Mouse (Mus musculus): Measurements from ENCODE around the gene Olfr584. TPM values are rescaled to one million over a fixed set of nuclear protein-coding genes. Genes with fewer than 3 reads are reported as not detected.

Olfr584 gene
- polyA plus RNA-seq (2014; fragmentation: Nextera tagmentation; extraction: Ambion mirVana): not detected in 2 replicates

- Histone ChIP-seq H3K4me2 (ENCODE audit: low read depth, low read length) (no peak within 1 kb of the TSS), H3K27ac (replicated peaks; ENCODE audit: low read depth, low read length) (no peak within 1 kb of the TSS), H3K9ac (replicated peaks; ENCODE audit: low read length) (no peak within 1 kb of the TSS), H3K9me3 (replicated peaks; ENCODE audit: control insufficient read depth, low read length) (no peaks in the 10 kb centered on the region), H3K4me3 (ENCODE audit: low read depth, low read length) (no peak within 1 kb of the TSS), H3K4me1 (ENCODE audit: control insufficient read depth, insufficient read depth, low read length) (no peaks in the 10 kb centered on the region), H3K27me3 (ENCODE audit: control insufficient read depth, insufficient read depth, low read length) (no peaks in the 10 kb centered on the region), H3K36me3 (replicated peaks; ENCODE audit: control insufficient read depth, insufficient read depth, low read depth, low read length) (no peaks in the 10 kb centered on the region)
- ATAC-seq (replicated peaks; ENCODE audit: insufficient number of reproducible peaks, low FRiP score, low TSS enrichment, low read depth): no peak
- no peak for DNase-seq (ENCODE audit: low spot score)
- 88% methylated on average over 1 of the region's 1 CpGs for WGBS
Observed at GRCm38 (mm10) chr7:103081585-103081984, at the start of gene Olfr584. TSS of gene Olfr584 (plus strand) at chr7:103081885.

DNA sequence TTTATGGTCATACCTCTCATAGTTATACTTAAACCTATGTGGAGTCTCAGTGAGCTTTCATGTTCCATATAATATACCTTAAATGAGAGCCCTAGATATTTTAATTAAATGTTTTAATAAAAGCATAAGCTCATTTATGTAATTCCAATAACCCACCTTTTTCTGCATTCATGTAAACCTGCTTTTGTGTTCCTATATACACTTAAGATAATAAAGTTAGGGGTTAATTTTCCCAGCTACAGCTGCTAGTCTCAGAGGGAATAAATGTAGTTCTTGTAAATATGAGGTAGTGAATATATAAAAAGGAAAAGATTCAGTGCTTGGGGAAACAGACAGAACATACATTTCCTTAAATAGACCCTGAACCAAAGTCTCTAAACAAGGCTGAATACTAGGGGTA, 44.0 kb upstream of the Olfr584 start, which contains the start of gene Olfr582:
Gene Olfr582, plus strand, starts transcription at position 301 of the 400 bp plus-strand sequence.
- Histone ChIP-seq H3K9me3 (replicated peaks; ENCODE audit: control insufficient read depth, low read length) (no peaks in the 10 kb centered on the region), H3K9ac (replicated peaks; ENCODE audit: low read length) (no peak within 1 kb of the TSS), H3K36me3 (replicated peaks; ENCODE audit: control insufficient read depth, insufficient read depth, low read depth, low read length) (no peaks in the 10 kb centered on the region), H3K27me3 (ENCODE audit: control insufficient read depth, insufficient read depth, low read length) (no peaks in the 10 kb centered on the region), H3K4me1 (ENCODE audit: control insufficient read depth, insufficient read depth, low read length) (no peaks in the 10 kb centered on the region), H3K4me3 (ENCODE audit: low read depth, low read length) (no peak within 1 kb of the TSS), H3K27ac (replicated peaks; ENCODE audit: low read depth, low read length) (no peak within 1 kb of the TSS), H3K4me2 (ENCODE audit: low read depth, low read length) (no peak within 1 kb of the TSS)
- DNase-seq (ENCODE audit: low spot score) (no peak), ATAC-seq (replicated peaks; ENCODE audit: insufficient number of reproducible peaks, low FRiP score, low TSS enrichment, low read depth) (no peak)

- ATAC-seq (replicated peaks; ENCODE audit: insufficient number of reproducible peaks, low FRiP score, low TSS enrichment, low read depth): no peak
- no peaks in the 10 kb centered on the region for H3K36me3 ChIP-seq (replicated peaks; ENCODE audit: control insufficient read depth, insufficient read depth, low read depth, low read length)
- H3K4me3 ChIP-seq (ENCODE audit: low read depth, low read length): no peak within 1 kb of the TSS
- WGBS: 83% methylated on average over 1 of the region's 1 CpGs
- no peak for DNase-seq (ENCODE audit: low spot score)
- no peak within 1 kb of the TSS for H3K27ac ChIP-seq (replicated peaks; ENCODE audit: low read depth, low read length)
- H3K9me3 ChIP-seq (replicated peaks; ENCODE audit: control insufficient read depth, low read length): no peaks in the 10 kb centered on the region
- H3K27me3 ChIP-seq (ENCODE audit: control insufficient read depth, insufficient read depth, low read length): no peaks in the 10 kb centered on the region
- H3K4me2 ChIP-seq (ENCODE audit: low read depth, low read length): no peak within 1 kb of the TSS
- H3K9ac ChIP-seq (replicated peaks; ENCODE audit: low read length): no peak within 1 kb of the TSS
- H3K4me1 ChIP-seq (ENCODE audit: control insufficient read depth, insufficient read depth, low read length): no peaks in the 10 kb centered on the region
Observed at GRCm38 (mm10) chr7:103051000-103051399, 30.7 kb upstream of the Olfr584 start, which contains the start of gene Olfr583. TSS of gene Olfr583 (plus strand) at chr7:103051300.

- Histone ChIP-seq H3K4me3 (ENCODE audit: low read depth, low read length) (no peak within 1 kb of the TSS), H3K4me1 (ENCODE audit: control insufficient read depth, insufficient read depth, low read length) (no peaks in the 10 kb centered on the region), H3K4me2 (ENCODE audit: low read depth, low read length) (no peak within 1 kb of the TSS), H3K36me3 (replicated peaks; ENCODE audit: control insufficient read depth, insufficient read depth, low read depth, low read length) (no peaks in the 10 kb centered on the region), H3K27me3 (ENCODE audit: control insufficient read depth, insufficient read depth, low read length) (no peaks in the 10 kb centered on the region), H3K9me3 (replicated peaks; ENCODE audit: control insufficient read depth, low read length) (no peaks in the 10 kb centered on the region), H3K27ac (replicated peaks; ENCODE audit: low read depth, low read length) (no peak within 1 kb of the TSS), H3K9ac (replicated peaks; ENCODE audit: low read length) (no peak within 1 kb of the TSS)
- ATAC-seq (replicated peaks; ENCODE audit: insufficient number of reproducible peaks, low FRiP score, low TSS enrichment, low read depth) (no peak), DNase-seq (ENCODE audit: low spot score) (no peak)
- 86% methylated on average over 1 of the region's 1 CpGs for WGBS
Observed at GRCm38 (mm10) chr7:103097420-103097819, 15.7 kb downstream of the Olfr584 start, which contains the start of gene Olfr585. TSS of gene Olfr585 (plus strand) at chr7:103097720.

- DNase-seq (ENCODE audit: low spot score): no peak
- Histone ChIP-seq H3K4me1 (ENCODE audit: control insufficient read depth, insufficient read depth, low read length) (no peaks in the 10 kb centered on the region), H3K9me3 (replicated peaks; ENCODE audit: control insufficient read depth, low read length) (no peaks in the 10 kb centered on the region), H3K27ac (replicated peaks; ENCODE audit: low read depth, low read length) (no peak overlapping the region), H3K4me2 (ENCODE audit: low read depth, low read length) (no peak overlapping the region), H3K4me3 (ENCODE audit: low read depth, low read length) (no peak overlapping the region), H3K9ac (replicated peaks; ENCODE audit: low read length) (no peak overlapping the region), H3K27me3 (ENCODE audit: control insufficient read depth, insufficient read depth, low read length) (no peaks in the 10 kb centered on the region), H3K36me3 (replicated peaks; ENCODE audit: control insufficient read depth, insufficient read depth, low read depth, low read length) (no peaks in the 10 kb centered on the region)
- ATAC-seq (replicated peaks; ENCODE audit: insufficient number of reproducible peaks, low FRiP score, low TSS enrichment, low read depth): no peak
- WGBS: 47% methylated on average over 3 of the region's 3 CpGs
Observed at GRCm38 (mm10) chr7:103119406-103119805, 37.7 kb downstream of the Olfr584 start.

DNA sequence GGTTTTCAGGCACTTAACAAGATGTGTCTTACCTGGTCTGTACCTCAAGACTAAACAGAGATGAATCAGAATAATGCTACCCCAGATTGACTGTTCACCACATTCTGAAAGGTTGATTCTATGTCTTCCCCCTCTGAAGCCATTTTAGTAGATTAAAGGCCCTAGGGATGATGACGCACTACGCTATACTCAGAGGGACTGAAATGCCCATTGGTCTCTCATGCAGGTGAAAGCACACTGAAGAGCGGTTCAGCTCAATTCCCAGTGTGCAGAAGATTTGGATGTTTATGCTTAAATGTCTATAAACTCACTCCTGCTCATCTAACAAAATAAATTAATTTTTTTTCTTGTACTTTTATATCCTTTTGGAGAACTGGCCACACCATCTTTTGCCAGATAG, 43.9 kb downstream of the Olfr584 start, which contains the start of gene Olfr586:
Gene Olfr586, minus strand, starts transcription at position 101 of the 400 bp plus-strand sequence.
- H3K27me3 ChIP-seq (ENCODE audit: control insufficient read depth, insufficient read depth, low read length): no peaks in the 10 kb centered on the region
- H3K9ac ChIP-seq (replicated peaks; ENCODE audit: low read length): no peak within 1 kb of the TSS
- DNase-seq (ENCODE audit: low spot score): no peak
- H3K9me3 ChIP-seq (replicated peaks; ENCODE audit: control insufficient read depth, low read length): no peaks in the 10 kb centered on the region
- no peaks in the 10 kb centered on the region for H3K36me3 ChIP-seq (replicated peaks; ENCODE audit: control insufficient read depth, insufficient read depth, low read depth, low read length)
- H3K4me2 ChIP-seq (ENCODE audit: low read depth, low read length): no peak within 1 kb of the TSS
- no peak within 1 kb of the TSS for H3K4me3 ChIP-seq (ENCODE audit: low read depth, low read length)
- WGBS: 91% methylated on average over 3 of the region's 3 CpGs
- H3K4me1 ChIP-seq (ENCODE audit: control insufficient read depth, insufficient read depth, low read length): no peaks in the 10 kb centered on the region
- ATAC-seq (replicated peaks; ENCODE audit: insufficient number of reproducible peaks, low FRiP score, low TSS enrichment, low read depth): no peak
- no peak within 1 kb of the TSS for H3K27ac ChIP-seq (replicated peaks; ENCODE audit: low read depth, low read length)

Other genes starting within 250 kb of the Olfr584 start
- not detected in 2 replicates for gene Olfr566, start 223.1 kb upstream of the Olfr584 start, polyA plus RNA-seq (2014; fragmentation: Nextera tagmentation; extraction: Ambion mirVana)
- gene Olfr568, start 204.8 kb upstream of the Olfr584 start, polyA plus RNA-seq (2014; fragmentation: Nextera tagmentation; extraction: Ambion mirVana): 0.22 TPM in 1 of 2 replicates, not detected in the other
- not detected in 2 replicates for gene Olfr569, start 191.0 kb upstream of the Olfr584 start, polyA plus RNA-seq (2014; fragmentation: Nextera tagmentation; extraction: Ambion mirVana)
- not detected in 2 replicates for gene Olfr570, start 187.3 kb upstream of the Olfr584 start, polyA plus RNA-seq (2014; fragmentation: Nextera tagmentation; extraction: Ambion mirVana)
- 0.28 and 0.31 TPM in 2 replicates for gene Olfr571, start 164.3 kb upstream of the Olfr584 start, polyA plus RNA-seq (2014; fragmentation: Nextera tagmentation; extraction: Ambion mirVana)
- gene Olfr572, start 157.5 kb upstream of the Olfr584 start, polyA plus RNA-seq (2014; fragmentation: Nextera tagmentation; extraction: Ambion mirVana): not detected in 2 replicates
- gene Olfr573-ps1, start 139.3 kb upstream of the Olfr584 start, polyA plus RNA-seq (2014; fragmentation: Nextera tagmentation; extraction: Ambion mirVana): not detected in 2 replicates
- gene Olfr574, start 133.4 kb upstream of the Olfr584 start, polyA plus RNA-seq (2014; fragmentation: Nextera tagmentation; extraction: Ambion mirVana): not detected in 2 replicates
- not detected in 2 replicates for gene Olfr575, start 123.1 kb upstream of the Olfr584 start, polyA plus RNA-seq (2014; fragmentation: Nextera tagmentation; extraction: Ambion mirVana)
- gene Olfr576, start 119.2 kb upstream of the Olfr584 start, polyA plus RNA-seq (2014; fragmentation: Nextera tagmentation; extraction: Ambion mirVana): not detected in 2 replicates
- gene Olfr577, start 105.9 kb upstream of the Olfr584 start, polyA plus RNA-seq (2014; fragmentation: Nextera tagmentation; extraction: Ambion mirVana): not detected in 2 replicates
- gene Olfr578, start 92.6 kb upstream of the Olfr584 start, polyA plus RNA-seq (2014; fragmentation: Nextera tagmentation; extraction: Ambion mirVana): not detected in 2 replicates
- gene Olfr582, start 43.9 kb upstream of the Olfr584 start, polyA plus RNA-seq (2014; fragmentation: Nextera tagmentation; extraction: Ambion mirVana): not detected in 2 replicates
- not detected in 2 replicates for gene Olfr583, start 30.6 kb upstream of the Olfr584 start, polyA plus RNA-seq (2014; fragmentation: Nextera tagmentation; extraction: Ambion mirVana)
- not detected in 2 replicates for gene Olfr585, start 15.8 kb downstream of the Olfr584 start, polyA plus RNA-seq (2014; fragmentation: Nextera tagmentation; extraction: Ambion mirVana)
- gene Olfr586, start 43.8 kb downstream of the Olfr584 start, polyA plus RNA-seq (2014; fragmentation: Nextera tagmentation; extraction: Ambion mirVana): not detected in 2 replicates
- gene Olfr588-ps1, start 59.0 kb downstream of the Olfr584 start, polyA plus RNA-seq (2014; fragmentation: Nextera tagmentation; extraction: Ambion mirVana): not detected in 2 replicates
- gene Olfr589, start 74.5 kb downstream of the Olfr584 start, polyA plus RNA-seq (2014; fragmentation: Nextera tagmentation; extraction: Ambion mirVana): not detected in 2 replicates
- not detected in 2 replicates for gene Olfr591, start 96.5 kb downstream of the Olfr584 start, polyA plus RNA-seq (2014; fragmentation: Nextera tagmentation; extraction: Ambion mirVana)
- gene Olfr592, start 102.9 kb downstream of the Olfr584 start, polyA plus RNA-seq (2014; fragmentation: Nextera tagmentation; extraction: Ambion mirVana): not detected in 2 replicates
- not detected in 2 replicates for gene Olfr593, start 130.0 kb downstream of the Olfr584 start, polyA plus RNA-seq (2014; fragmentation: Nextera tagmentation; extraction: Ambion mirVana)
- gene Olfr594, start 135.1 kb downstream of the Olfr584 start, polyA plus RNA-seq (2014; fragmentation: Nextera tagmentation; extraction: Ambion mirVana): not detected in 2 replicates
- gene Usp17ld, start 170.6 kb downstream of the Olfr584 start, polyA plus RNA-seq (2014; fragmentation: Nextera tagmentation; extraction: Ambion mirVana): not detected in 2 replicates
- gene Olfr596, start 223.8 kb downstream of the Olfr584 start, polyA plus RNA-seq (2014; fragmentation: Nextera tagmentation; extraction: Ambion mirVana): not detected in 2 replicates
- gene Olfr597, start 234.4 kb downstream of the Olfr584 start, polyA plus RNA-seq (2014; fragmentation: Nextera tagmentation; extraction: Ambion mirVana): not detected in 2 replicates
- gene Olfr598, start 241.7 kb downstream of the Olfr584 start, polyA plus RNA-seq (2014; fragmentation: Nextera tagmentation; extraction: Ambion mirVana): not detected in 2 replicates

Measured in embryonic facial prominence, embryonic 11.5 days (tissue).